Mouse (Mus musculus): ENCODE measurements at regions not wholly inside any gene's neighbourhood (a gene's known extent, or its start where the extent isn't known, plus 50 kb on each side); places are given as distances from the start of the nearest gene placed in this dataset.

DNA sequence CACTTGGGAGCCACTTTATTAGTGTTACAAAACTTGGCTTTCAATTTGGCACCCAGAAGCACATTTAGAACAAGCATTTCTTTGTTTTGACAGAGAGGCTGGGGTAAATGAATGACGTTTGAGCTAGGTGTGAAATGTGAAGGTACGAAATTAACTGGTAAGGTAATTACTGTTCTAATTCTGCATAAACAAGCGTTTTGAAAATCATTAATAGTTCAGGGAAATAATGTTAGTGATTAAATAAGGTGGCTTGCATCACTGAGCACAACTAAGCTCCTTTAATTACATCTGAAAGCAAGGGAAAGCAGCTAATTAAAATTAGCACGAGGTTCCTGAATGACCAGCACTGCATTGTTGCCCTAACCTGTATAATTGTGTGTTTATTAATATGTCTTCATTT lies 529.9 kb upstream of the Pkn2 start:
- DNase-seq (ENCODE audit: low spot score) = no peak

DNA sequence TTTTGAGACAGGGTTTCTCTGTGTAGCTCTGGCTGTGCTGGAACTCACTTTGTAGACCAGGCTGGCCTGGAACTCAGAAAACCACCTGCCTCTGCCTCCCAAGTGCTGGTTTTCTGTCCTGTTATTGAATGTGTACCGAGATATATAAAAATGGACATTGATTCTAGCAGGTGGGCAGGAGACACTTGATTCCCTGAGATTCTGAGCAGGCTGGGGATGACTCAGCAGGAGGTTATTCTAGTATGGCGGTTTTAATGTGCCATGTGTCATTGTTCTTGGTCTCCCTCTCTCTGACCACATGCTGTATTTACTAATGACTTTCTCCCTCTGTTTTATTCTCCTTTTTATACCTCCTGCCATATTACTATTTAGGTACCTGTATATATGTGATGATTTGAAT lies 517.2 kb upstream of the Pkn2 start:
- no peak for DNase-seq (ENCODE audit: low spot score)

DNA sequence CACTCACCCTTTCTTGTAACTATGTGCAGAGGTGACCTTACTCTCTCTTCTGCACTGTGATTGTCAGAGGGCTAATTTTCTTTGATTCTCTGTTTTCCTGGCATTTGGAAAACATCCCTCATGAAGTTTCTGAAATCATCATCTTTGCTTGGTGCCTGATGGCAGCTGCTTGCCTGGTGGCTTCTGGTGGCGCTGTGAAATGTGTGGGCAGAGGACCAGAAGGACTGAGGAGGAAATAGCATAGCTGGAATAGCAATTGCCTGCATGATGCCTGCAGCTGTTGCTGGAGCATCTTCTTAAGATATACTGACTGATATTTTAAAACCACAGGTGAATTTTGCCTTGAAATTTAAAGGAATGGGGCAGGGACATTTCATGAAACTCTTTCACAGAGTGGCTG lies 502.6 kb upstream of the Pkn2 start:
- no peak for DNase-seq (ENCODE audit: low spot score)

- peak; percentile 44 for DNase-seq (ENCODE audit: low spot score)
These were observed 497.4 kb upstream of the Pkn2 start for GRCm38 (mm10) chr3:143379193-143379592.

DNA sequence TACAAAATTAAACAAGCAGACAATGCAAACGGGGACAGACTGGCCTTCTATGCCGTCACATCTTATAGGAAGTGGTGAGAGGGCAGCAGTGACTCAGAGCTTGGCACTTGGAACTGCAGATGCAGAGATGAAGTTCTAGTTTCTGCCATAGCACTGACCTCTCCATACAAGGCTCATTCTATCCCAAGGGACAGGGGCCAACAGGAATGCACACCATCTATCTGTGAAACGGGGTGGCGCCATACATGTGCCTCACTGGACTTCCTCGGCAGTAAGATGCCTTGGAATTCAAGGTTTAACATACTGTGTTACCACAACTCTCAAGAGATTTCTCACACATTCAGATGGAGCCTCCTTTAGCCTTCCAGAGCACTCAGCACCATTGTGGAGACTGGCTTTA lies 495.6 kb upstream of the Pkn2 start:
- DNase-seq (ENCODE audit: low spot score) = no peak

DNA sequence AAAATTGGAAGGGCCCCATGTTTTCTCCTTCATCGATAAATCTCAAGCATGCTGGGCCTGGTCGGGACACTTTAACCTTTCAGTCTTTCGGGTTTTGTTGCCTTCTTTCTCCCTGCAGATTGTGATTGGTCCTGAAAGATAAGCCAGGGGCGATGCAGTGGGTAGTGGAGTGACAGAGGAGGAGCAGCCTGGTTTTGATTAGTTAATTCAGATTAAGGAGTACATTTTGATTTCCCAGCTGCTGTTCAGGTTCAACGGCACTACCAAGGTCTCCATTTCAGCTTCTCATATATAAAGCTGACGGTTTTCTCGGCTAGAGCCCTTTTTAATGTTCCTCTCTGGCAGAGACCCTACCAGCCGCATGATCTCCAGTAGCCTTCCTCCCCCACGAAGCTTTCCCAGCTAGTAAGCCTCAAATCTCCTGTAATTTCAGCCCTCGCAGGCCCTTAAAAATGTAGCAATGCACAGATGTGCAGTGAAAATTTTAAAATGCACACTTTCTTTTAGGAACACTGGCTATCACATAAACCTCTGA lies 493.8 kb upstream of the Pkn2 start:
- DNase-seq (ENCODE audit: low spot score) = no peak

- no peak for DNase-seq (ENCODE audit: low spot score)
These were observed 491.7 kb upstream of the Pkn2 start for GRCm38 (mm10) chr3:143373501-143373900.

- DNase-seq (ENCODE audit: low spot score) = no peak
These were observed 487.2 kb upstream of the Pkn2 start for GRCm38 (mm10) chr3:143369002-143369401.

GRCm38 (mm10) chr3:143340032-143340431 lies 458.2 kb upstream of the Pkn2 start:
- DNase-seq (ENCODE audit: low spot score) = no peak

- DNase-seq (ENCODE audit: low spot score) = no peak
These were observed 451.5 kb upstream of the Pkn2 start for GRCm38 (mm10) chr3:143333339-143333738.

DNA sequence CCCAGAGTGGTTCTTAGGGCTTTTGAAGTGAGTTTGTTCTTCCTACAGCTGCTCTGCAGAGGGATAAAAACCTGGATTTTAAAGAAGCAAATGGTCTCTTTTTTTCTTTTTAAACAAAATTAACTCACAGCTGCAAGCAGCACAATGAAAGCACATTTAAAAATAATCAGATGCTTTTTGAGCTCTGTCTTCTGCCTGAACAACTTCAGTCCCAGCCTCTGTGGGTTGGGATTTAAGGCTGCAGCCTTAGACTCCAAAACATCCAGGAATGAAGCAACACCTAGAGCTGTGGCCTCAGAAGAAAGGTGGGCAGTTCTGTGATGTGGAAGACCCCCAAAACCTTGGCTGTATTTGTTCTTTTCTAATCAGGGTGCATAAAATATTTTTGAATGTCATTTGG lies 446.7 kb upstream of the Pkn2 start:
- no peak for DNase-seq (ENCODE audit: low spot score)

DNA sequence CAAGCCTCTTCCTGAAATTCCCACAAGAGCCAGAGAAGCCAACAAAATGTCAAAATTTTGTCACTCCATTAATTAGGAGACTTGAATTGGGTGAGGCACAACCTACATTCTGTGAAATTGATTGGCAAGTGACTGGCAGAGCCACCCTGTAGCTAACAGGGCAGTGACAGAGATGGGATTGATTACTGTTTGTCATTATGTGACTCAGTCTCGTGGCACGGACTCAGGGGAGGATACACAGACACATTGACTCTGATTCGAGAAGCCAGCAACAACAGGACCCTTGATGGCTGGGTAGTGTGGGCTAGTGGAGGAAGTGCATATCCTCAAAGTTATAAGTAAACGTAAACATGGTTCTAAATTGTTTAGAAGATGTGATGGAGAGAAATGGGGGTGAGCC lies 445.8 kb upstream of the Pkn2 start:
- no peak for DNase-seq (ENCODE audit: low spot score)

DNA sequence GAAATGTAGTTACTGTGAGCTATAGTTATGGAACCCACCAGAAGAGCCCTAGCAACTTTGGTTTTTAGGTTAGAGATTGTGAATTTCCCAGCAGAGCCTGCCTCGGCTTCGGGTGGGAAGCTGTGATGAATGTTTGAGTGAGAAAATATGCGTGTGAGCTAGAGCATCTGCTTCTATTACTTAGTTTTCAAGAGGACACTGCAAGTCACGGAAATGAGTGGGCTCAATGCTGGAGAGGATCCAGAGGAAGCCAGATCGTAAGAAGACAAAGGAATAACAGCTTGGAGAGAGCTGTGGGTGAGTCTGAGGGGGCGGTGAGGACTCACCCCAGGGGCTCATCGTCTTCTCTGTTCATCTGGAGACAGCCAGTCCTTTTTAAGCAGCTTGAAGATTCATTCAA lies 434.7 kb upstream of the Pkn2 start:
- DNase-seq (ENCODE audit: low spot score) = no peak

GRCm38 (mm10) chr3:143291793-143292192 lies 410.0 kb upstream of the Pkn2 start:
- DNase-seq (ENCODE audit: low spot score) = no peak

GRCm38 (mm10) chr3:143264132-143264531 lies 382.3 kb upstream of the Pkn2 start:
- DNase-seq (ENCODE audit: low spot score) = no peak

GRCm38 (mm10) chr3:143252643-143253042 lies 370.8 kb upstream of the Pkn2 start:
- no peak for DNase-seq (ENCODE audit: low spot score)

DNA sequence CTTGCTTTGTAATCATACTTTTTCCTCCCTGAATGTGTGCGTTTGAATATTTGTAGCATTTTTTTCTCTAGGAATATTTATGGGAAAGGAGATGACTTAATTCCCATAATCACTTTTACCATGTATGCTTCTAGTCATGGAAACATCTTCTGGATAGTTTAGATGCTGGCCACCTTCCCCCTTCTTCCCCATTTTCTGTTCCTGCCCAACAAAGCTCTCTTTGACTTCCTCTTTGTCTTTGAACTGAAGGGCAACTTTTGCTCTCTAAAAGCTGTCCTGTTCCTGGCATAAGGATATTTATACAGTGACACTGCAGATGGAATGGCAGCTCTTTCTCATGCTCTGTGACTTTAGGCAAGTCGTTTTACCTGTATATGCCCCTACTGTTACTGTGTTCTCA lies 370.2 kb upstream of the Pkn2 start:
- no peak for DNase-seq (ENCODE audit: low spot score)

- DNase-seq (ENCODE audit: low spot score) = no peak
These were observed 360.9 kb upstream of the Pkn2 start for GRCm38 (mm10) chr3:143242691-143243090.

DNA sequence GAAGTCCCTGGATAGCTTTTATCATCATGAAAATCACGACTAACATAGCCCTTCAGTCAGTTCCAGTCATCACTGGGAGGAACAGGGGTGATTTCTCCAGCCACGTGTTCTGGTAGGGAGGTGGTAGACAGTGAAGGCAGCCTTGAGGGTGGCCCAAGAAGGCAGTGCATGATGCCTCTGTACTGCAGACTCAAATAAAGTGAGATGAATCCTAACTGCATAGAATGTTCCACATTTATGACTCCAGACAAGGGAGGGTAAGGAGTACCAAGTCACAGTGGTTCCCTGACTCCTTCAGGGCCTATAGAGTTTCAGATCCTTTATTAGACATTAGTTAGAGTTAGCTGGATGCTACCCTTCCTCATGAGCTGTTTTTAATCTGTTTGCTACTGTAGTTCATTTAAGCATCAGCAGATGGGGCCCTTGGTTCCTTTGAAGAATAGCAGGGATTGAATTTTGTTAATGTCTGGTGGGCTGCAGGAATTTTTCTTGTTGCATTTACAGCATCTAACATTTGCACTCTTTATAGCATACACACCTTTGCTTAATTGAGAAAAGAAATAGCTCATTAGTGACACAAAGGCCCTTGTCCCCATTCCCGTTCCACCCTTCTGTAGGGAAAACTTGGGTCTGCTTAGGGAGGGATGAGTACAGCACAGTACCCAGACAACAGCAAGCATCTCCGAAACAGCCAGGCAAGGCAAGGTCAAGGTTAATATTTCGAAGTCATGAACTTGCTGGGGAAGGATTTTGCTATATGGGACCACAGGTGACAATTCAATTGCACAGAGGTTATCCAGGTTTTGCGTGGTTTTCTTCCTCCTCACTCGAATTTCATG lies 359.0 kb upstream of the Pkn2 start:
- DNase-seq (ENCODE audit: low spot score) = no peak

- DNase-seq (ENCODE audit: low spot score) = no peak
These were observed 356.7 kb upstream of the Pkn2 start for GRCm38 (mm10) chr3:143238546-143238945.

GRCm38 (mm10) chr3:143223999-143224729 lies 342.4 kb upstream of the Pkn2 start:
- DNase-seq (ENCODE audit: low spot score) = no peak

DNA sequence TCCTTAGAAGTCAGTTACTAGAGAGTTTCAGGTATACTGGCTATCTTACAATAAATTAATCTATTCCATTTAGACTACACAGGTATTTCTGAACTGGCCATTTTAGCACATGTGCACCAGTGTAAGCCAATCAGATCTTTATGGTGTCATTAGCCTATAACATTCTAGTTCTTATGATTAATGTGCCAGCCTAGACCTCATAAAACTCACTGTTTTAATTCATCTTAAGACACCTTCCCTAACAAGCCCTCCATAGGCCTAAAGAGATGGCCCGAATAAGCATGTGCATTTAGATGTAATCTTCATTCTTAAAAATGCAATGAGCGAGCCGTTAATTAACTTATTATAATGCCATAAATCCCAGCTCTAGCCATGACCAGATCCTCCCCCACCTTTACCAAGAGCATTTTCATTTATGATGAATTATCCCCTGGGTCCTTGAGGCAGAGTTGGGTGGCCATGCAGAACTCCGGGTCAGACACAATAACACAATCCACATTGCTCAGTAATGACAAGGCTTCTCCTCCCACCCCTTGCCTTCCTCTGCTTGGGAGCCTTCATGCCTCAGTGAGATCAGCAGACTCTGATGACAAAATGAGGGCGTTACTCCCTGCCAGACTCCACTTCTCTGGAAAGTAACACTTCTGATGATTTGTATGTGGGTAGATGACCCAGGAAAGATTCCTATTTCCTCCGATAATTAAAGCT lies 311.6 kb upstream of the Pkn2 start:
- no peak for DNase-seq (ENCODE audit: low spot score)

GRCm38 (mm10) chr3:143188931-143189330 lies 307.1 kb upstream of the Pkn2 start:
- DNase-seq (ENCODE audit: low spot score) = no peak
